Mouse (Mus musculus) adrenal gland, postnatal 36 days (tissue): ENCODE results near the gene Serhl. TPM values are rescaled to one million over a fixed set of nuclear protein-coding genes. Genes with fewer than 3 reads are reported as not detected.
"Not testable (repeated sequence)": the region's sequence is repeated elsewhere in the genome, so short reads cannot be mapped to it uniquely, and the experiment has no call there.

Source experiments
- DNase-seq, 2 experiments: peaks; one replicate each; pipeline ENCODE4 v3.0.0; 2021; ENCODE audit warnings: mixed read lengths in 1 of 2
- long read RNA-seq, 2 experiments: library from polyadenylated mRNA; stranded (forward); transcript quantifications; one replicate each; pipeline ENCODE4 v2.0.0; 2021; ENCODE audit warnings: borderline sequencing depth in 2 of 2
- total RNA-seq, 2 experiments: library from RNA; stranded (reverse); gene quantifications; 2 replicates each; pipeline ENCODE4 v1.2.3; 2021

The Serhl gene
- total RNA-seq, result 10 to 100 TPM; 42.6 to 59.9 TPM
- long read RNA-seq, experiment 1, transcript Serhl-201 (12 exons, 1,371 nt), result major isoform, 29 of 39 reads
- long read RNA-seq, experiment 1, partial matches to known transcripts, result 3 of 39 reads
- long read RNA-seq, experiment 1, other reads (novel, unspliced or antisense), result 5 of 39 reads
- long read RNA-seq, experiment 2, transcript Serhl-201 (12 exons, 1,371 nt), result major isoform, 11 of 19 reads
- long read RNA-seq, experiment 2, partial matches to known transcripts, result 1 of 19 reads
- long read RNA-seq, experiment 2, other reads (novel, unspliced or antisense), result 6 of 19 reads

GRCm38 (mm10) chr15:83089429-83089605 is at the start of gene Serhl:
Serhl (plus strand) TSS chr15:83089506.
- no peak for DNase-seq

DNA sequence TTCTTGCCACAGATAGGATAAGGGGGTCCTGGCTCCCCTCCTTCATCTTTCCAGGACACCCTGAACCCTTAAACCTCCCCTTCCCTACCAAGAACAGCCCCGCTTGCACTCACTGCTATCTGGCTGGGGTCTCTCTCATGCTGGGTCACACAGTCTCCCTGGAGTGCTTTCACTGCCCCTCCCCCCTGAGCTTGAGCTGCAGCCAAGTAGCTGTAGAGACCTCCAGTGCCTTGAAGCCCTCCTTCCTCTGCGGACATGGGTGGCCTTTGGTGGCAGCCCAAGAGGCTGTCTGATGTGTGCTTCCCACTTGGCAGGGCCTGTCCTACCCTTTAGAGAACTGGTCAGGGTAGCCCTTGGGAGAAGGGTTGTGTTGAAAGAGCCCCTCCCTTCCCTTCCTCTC is 49.1 kb upstream of the Serhl start:
- DNase-seq, result peak in 1 of 2 experiments; percentile 19

DNA sequence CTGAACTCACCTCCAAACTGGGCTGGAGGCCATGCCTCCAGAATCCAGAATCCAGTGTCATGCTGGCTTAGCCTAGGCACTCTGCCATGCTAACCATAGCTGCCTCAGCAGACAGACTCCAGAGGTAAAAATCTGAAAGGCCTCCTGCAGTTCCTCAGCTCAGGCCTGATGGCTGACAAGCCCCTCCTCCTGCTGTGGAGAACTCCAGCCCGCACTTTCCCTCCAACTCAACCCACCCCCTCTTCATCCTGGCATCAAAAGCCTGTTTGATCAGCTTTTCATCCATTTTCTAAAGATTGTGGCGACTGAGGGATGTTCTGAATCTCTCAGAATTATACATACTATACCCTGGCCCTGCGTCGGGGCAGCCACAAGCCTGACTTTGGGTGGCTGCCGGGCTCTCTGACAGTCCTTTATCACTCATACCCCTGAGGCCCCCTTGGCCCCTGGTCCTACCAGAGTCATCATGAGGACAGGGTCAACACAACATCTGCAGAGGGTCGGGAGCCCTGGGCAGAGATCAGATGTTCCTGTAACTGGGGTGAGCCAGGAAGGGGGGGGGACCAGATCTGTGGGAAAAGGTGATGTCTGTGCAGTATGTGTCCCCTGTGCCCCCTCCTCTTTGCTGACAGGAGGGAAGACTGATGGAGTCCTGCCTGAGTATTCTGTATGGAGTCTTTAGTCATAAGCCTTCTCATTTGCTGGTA is 46.5 kb upstream of the Serhl start:
- no peak for DNase-seq

- DNase-seq, result no peak
Measured at GRCm38 (mm10) chr15:83043362-83043708, 46.0 kb upstream of the Serhl start.

DNA sequence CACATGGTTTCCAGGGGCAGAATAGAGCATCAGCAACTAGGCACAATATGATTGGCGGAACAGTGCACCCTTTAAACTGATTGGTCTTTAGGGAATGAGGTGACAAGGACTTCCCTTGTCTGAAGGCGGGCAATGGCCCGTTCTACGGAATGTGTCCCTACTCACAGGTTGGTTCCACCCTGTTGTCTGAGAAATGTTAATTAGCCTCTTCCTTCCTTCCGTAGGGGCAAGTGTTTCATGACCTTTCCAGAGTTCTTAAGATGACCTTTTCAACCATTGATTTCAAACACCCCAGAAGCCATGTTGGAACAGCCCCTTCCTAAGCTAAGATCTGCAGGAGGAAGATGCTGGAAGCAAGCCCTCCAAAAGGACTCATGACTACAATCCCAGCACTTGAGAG is 43.7 kb upstream of the Serhl start:
- DNase-seq, result not testable (repeated sequence)

DNA sequence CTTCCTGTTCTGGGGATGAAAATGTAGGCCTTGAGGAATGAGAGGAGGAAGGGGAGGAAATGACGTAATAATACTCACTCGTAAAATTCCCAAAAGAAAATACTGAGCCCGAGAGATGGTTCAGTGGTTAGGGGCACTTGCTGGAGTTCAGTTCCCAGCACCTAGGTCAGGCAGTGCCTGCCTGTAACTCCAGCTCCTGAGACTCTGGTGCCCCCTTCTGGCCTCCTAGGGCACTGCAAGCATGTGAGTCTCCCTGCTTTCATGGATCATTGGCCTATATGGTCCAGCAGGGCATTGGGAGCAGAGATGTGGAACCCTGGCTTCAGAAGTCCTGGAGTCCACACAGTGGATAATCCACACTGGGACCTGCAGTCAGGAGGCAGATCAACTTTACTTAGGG is 43.0 kb upstream of the Serhl start:
- no peak for DNase-seq

GRCm38 (mm10) chr15:83046730-83047129 is 42.6 kb upstream of the Serhl start:
- no peak for DNase-seq

GRCm38 (mm10) chr15:83052341-83053104 is 36.8 kb upstream of the Serhl start:
- no peak for DNase-seq

DNA sequence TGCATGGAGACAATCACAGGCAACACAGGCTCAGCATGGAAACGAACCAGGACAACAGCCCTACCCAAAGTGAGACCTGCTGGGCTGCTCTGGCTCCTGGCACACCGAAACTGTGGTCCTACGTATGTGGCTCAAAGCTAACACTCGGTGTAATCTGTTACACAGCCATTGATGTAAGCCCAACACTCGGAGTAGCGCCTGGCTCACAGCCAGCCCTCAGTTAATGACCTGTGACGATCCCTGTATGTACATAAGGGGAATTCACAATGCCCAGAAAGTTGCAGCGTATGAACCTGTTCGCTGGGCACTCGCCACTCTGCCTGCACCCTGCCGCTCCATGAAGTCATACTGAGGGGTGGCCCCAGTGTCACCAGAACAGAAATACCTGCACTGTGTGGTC is 36.0 kb upstream of the Serhl start:
- no peak for DNase-seq

DNA sequence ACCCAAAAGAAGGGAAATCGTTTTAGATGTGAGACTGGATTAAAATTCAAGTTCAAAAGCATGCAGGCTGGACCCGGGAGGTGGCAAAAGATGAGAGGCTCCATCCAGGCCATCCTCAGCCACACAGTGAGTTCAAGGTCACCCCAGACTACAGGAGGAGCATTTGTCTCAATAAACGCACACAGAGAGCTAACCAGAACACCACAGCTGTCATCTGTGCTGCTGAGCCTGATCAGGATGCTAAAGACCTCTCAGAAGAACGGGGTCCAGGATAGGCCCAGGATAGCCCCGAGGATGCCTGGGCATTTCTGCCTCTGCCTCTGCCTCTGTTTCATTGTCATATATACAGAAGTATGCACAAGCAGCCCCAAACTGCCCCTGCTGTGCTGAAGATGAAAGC is 33.7 kb upstream of the Serhl start:
- no peak for DNase-seq

- peak; percentile 49 to 56 for DNase-seq
Measured at GRCm38 (mm10) chr15:83056378-83057083, 32.8 kb upstream of the Serhl start.

DNA sequence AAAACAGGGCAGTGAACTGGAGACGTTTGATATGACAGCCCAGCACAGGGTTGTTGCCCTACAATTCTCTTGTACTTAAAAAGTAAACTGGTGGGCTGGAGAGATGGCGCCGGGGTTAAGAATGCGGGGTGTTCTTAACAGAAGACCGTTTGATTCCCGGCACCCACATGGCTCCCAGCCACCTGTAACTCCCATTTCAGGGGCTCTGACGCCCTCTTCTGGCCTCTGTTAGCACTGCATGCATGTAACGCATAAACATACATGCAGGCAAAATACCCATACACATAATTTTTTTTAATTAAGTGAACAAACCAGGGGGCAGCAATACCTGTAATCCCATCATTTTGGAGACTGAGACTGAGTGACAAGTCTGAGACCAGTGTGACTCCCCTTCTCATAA is 31.8 kb upstream of the Serhl start:
- DNase-seq, result no peak

- DNase-seq, result no peak
Measured at GRCm38 (mm10) chr15:83059233-83059660, 30.1 kb upstream of the Serhl start.

DNA sequence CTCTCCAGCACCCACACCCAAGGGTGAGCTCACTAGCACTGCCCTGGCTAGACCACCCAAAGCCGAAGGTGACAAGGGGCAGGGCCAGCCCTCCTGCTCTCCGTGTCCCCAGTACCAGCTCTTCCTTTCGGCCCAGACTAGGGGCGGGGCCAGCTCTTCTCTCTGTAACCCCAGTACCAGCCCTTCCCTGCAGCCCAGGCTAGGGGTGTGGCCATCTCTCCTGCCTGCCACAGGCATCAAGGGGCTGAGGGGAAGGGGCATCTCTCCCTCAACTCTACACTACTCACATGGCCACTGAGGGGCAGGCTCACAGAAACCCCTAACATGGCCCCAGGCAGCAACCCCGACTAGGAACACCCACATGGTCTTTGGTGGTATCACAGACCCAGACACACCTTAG is 27.6 kb upstream of the Serhl start:
- no peak for DNase-seq

- not testable (repeated sequence) for DNase-seq
Measured at GRCm38 (mm10) chr15:83062582-83062981, 26.7 kb upstream of the Serhl start.

DNA sequence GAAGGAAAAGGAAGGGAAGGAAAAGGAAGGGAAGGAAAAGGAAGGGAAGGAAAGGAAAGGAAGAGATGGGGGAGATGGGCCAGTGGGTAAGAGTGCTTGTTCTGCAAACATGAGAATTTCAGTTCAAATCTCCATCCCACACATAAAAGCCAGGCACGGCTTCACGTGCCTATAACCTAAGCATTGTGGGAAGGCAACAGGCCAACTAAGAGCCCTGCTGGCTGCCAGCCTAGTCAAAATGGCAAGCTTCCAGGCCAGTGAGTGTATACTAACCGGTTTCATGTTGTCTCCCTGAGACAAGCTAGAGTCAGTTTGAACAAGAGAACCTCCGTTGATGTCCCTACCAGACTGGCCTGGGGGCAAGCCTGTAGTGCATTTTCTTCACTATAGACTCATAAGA is 23.8 kb upstream of the Serhl start:
- peak; percentile 84 to 88 for DNase-seq

- no peak for DNase-seq
Measured at GRCm38 (mm10) chr15:83068270-83068669, 21.0 kb upstream of the Serhl start.

DNA sequence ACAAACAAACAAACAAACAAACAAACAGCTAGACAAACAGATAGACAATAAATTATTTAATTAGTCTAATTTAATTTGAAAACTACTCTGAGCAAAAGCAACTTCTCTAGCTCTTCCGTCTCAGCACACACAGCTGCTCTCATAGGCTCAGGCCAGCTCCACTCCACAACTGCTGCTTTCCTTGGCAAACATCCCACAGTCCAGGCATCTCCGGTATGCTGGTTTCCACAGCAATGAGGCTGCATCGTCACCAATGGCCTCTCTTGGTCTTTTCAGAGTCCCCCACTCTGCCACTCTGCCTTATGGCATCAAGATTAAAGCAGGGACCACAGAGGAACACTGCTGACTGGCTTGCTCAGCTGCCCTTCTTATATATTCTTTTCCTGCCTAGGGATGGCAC is 18.4 kb upstream of the Serhl start:
- DNase-seq, result no peak

GRCm38 (mm10) chr15:83071752-83072151 is 17.6 kb upstream of the Serhl start:
- no peak for DNase-seq

DNA sequence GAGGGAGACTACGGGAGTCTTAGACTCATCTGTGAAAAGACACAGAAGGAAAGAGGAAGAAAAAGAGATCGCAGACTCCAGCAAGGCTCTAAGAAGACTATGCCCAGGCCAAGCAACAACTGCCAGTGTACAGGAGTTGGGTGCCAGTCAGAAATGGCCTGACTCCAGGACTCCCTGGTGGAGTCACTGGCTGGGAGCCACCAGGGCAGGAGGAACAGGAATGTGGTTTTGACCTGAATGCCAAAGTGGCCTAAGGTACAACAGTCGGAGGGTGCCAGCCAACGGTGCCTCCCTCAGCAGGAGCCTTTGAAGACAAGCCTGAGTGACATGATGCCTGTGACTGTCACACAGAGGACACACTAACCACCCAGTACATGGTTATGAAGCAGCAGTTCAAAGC is 15.1 kb upstream of the Serhl start:
- peak in 1 of 2 experiments; percentile 48 for DNase-seq

GRCm38 (mm10) chr15:83075607-83076525 is 13.4 kb upstream of the Serhl start:
- DNase-seq, result no peak

- no peak for DNase-seq
Measured at GRCm38 (mm10) chr15:83083530-83083929, 5.8 kb upstream of the Serhl start.
